Mouse (Mus musculus) thymus, postnatal 4 days (tissue): ENCODE measurements around the gene Matn4.

Experiments used
- DNase-seq: peaks from one replicate; pipeline ENCODE4 v3.0.0; 2021

The Matn4 gene

DNA sequence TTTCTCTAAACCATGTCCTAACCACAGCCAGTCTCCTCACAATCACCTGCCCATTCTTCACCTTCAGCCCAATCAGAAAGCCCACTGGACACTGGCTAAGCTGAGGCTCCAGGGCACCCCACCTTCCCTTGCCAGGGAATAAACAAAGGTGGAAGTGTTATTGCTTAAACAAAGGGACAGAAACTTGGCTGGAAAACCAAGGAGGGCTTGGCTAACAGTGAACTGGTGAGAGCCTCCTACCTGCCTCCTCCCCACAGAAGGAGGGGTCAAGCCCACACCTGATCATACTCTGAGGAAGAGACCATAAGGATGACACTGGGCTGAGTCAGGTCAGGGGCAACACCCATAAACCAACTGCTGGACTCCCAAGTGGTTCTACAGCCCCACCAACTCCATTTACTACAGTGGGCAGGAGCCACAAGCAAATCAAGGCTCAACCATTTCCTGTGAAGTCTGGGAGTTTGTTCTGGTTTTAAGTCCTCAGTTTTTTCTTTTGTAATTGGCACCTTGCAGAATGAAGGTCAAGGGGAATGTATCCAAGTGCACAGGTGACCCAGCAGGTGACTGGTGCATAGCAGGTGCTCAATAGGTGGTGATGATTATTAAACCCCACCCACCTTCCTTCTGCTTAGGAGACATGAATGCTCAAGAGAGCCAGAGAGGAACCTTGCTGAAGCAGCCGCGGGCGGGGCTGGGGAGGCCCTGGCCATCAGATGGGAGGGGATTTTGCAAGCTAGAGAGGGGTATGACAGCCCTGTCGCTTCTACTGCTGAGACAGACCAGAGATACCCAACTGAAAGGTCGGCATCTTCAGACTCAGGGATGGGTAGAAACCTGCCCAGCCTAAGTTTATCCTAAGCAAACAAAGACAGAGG is 30.5 kb upstream of the Matn4 start:
- no peak for DNase-seq

DNA sequence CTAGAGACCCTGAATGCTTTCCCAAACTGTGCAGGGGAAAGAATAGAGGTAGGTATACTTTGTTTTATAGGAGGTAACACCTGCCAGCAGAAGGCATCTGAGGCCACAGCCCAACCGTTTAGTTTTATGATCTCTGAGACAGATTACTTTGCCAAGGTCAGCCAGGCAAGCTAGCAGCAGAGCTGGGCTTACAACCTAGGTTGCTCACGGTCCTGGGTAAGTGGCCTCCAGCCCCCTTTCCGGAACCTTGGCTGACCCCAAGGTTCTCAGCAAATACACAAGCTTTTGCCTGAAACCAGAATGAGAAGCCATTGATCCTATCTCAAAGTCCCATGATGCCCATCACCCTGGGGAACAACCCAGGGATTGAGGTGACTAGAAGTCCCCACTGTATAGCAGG is 29.7 kb upstream of the Matn4 start:
- no peak for DNase-seq

DNA sequence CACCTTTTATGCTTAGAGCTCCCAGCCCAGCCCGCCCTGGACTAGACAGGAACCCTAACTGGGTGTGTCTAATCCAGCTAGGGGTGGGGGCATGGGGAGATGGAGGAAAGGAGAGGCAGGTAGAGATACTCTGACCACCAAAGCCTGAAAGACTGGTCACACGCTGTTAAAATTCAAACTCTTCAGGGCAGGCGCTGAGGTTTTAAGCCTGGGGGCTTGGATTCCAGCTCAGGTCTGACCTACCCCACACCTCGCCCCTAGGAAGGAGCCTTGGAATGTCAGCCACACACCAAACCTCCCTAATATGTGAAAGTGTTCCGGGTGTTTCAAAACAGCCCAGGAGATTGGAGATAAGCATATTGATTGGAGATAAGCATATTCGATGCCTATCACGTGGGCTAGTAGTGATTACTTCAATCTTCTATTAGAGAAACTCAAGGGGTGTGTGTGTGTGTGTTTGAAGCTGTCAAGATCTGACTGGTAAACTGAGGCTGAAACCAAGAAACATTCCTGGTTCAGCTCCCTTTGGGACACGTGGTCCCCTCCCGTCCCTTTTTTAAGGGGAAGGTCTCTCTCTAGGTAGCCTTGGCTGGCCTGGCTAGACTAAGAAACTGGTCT is 28.4 kb upstream of the Matn4 start:
- DNase-seq, result no peak

DNA sequence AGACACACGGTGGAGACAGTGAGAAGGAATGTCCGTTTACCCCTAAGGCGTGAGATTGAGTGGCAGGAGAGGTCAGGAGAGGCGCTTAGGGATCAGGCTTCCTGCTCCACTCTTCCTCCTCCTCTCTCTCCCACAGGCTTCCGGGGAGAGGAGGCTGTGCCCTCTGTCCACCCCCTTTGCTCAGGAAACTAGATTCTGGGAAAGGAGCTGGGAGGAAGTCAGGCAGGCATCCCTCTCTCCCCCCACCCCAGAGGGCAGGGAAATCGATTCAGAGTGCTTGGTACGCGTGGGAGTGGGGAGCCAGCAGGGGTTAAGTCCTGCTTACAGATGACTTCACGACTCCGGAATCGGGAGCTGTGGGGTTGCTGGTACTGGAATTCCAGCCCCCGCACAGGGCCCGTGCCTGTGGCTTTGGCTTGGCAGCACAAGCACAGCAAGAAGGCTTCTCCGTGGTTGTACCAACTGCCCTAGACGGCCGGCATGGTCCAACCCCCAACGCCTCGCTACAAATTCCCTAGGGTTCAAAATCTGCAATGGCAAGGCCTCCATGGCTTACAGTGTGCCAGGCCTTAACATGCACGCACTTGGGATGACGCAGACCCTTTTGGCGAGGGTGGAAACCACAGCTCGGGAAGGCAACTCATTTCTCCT is 27.7 kb upstream of the Matn4 start:
- DNase-seq, result no peak

DNA sequence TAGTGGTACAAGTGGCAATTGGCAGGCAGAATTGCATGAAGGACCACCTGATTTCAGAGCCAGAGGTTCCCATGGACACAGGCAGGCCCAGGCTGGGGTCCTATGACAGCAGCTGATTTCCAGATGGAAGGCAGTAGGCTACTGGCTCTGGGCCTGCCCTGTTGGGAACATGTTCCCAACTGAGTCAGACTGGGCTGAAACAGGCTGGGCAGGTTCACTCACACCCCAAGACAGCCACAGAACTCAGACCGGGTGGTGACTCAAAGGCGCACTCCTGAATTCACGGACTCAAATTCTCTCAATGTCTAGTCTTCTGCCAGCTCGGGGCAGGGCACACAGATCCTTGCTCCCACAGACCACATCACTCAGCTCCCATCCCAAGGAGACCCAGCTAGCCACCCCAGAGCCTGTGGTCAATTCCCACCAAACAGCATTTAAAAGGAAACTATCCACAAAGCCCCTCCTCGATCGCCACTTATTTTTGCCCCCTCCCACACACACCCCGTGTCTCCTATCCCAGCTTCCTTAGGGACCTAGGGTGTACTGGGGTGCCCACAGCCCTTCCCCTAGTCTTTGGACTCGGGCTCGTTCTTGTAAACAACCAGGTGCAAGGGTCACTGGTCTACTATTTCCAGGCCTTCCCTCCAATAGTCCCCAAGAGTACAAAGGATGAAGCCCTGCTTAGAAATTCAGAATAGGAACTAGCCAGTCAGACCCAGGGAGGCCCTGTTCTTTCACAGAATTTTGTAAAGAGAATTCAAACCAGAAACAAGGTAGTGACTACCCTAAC is 26.9 kb upstream of the Matn4 start:
- no peak for DNase-seq

DNA sequence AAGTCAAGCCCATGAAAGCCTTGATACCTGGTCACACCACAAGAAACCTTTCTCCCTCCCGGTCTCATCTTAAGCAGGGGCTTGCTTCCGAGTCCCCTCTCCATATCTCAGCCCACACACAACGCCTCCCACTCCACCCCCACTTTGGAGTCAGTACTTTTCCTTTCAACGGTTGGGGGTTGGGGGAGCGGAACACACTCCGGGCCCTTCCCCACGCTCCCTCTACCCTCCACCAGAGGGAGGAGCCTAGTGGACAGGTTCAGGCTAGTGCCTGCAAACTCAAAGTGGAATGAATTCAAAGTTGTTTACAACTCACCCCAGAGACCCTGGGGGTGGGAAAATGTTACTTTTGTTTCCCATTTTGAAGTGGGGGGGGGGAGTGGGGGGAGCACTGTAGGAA is 25.7 kb upstream of the Matn4 start:
- no peak for DNase-seq

DNA sequence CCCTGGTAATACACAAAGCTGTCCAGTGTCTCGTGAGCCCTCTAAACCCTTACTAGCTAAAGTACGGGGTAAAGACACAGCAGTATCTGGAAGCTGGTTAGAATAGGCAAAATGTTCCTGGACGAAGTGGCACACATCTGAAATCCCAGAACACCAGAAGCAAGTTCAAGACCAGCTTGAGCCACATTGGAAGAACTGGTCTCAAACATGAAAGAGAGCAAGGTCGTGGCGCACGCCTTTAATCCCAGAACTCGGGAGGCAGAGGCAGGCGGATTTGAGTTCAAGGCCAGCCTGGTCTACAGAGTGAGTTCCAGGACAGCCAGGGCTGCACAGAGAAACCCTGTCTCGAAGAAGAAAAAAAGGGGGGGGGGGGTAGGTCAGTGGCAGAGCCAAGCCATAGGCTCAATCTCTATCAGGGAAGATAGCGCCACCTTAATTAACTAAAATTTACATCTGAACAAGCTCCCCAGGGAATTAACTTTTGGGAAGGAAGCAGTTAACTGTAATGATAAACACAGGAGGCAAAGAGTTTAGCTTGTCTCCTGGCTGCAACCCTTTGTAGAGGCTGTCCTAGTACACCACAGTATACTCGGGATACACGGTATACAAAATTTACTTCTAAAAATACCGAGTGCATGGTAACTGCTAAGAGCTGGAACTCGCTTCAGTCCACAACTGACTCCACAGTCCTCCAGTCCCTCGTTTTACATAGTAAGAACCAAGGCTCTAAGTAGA is 25.1 kb upstream of the Matn4 start:
- DNase-seq, result no peak

DNA sequence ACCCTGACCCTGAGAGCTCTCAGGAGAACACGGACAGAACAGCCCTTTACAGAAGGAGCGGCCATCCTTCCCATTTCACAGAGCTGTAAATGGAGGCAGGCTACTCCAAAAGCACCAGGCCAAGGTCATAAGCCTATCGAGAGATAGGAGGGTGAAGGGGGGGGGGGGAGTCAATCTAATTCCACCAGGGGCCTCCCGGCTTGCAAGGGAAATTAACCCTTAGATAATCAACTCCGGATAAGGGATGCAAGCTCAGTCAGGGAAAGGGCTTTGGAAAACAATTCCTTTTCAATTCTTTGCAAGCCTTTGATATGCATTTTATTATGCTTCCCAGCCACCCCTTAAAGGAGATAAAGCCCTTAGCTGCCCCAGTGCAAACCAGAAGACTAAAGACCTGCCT is 23.5 kb upstream of the Matn4 start:
- no peak for DNase-seq

DNA sequence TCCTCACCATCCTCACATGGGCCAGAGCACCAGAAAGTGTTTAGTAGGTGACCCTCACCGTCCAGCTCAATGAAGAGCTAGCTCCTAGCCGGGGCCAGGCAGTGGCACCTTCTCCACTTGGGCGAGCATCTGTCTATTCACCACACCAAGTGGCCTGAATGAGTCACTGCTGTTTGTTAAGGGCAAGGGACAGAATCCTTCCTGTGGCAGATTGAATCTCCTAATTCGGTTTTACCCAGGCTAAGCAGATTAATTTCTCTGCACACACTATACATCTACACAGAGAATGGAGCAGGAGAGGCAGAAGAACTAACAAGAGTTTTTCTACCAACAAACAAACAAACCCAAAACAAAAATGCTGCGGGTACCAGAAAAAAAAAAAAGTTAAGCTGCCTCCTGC is 22.0 kb upstream of the Matn4 start:
- DNase-seq, result no peak

DNA sequence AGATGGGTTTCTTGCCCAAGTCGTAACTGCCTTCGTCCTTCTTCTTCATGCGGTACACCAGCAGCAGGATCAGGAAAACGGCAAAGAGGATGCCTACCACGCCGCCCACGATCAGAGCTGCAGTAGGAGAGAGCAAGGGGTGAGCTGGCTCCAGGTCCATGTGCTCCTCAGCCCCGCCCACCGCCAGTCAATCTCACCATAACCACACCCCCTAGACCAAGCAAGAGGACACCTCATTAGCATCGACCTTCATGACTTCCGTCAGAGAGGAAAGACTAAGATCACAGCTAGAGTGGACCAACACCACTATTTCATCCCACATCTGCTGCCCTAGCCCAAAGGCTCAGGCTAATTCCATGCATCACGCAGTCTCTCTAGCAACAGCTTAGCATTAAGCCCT is 21.2 kb upstream of the Matn4 start:
- DNase-seq, result no peak

DNA sequence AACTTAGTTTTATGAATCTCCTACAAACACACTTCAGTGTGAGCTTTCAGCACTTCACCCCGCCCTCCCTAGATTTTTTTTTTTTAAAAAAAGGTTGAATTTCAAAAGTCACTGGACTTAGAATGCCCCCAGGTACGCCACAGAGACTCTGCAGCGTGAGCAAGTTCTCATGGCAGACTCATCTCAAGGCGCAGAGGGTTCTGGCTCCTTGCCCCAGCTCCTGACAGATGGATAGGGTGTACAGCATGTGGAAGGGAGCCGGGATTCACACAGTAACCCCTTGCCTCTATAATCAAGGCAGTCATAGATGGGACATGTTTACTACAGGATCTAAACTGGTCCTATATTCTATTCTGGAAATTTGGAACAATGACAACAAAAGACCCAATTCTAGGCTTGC is 20.4 kb upstream of the Matn4 start:
- no peak for DNase-seq

DNA sequence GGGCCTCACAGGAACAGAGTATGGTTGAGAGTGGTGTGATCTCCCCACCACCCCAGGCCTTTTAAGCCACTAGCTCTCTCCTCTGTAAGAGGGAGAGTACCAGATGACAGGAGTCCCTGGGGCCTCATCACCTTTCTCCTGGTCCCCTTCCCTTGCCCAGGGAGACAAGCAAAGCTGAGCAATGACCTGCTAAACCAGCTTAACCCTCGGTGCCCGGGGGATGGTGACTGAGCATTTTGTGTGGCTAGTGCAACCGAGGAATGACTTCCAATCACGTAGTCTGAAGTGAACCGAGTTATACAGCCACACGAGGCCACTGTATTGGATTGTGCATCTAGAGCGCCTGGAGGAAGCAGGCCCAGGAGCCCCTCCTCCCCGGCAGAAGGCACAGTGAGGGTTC is 19.4 kb upstream of the Matn4 start:
- no peak for DNase-seq

DNA sequence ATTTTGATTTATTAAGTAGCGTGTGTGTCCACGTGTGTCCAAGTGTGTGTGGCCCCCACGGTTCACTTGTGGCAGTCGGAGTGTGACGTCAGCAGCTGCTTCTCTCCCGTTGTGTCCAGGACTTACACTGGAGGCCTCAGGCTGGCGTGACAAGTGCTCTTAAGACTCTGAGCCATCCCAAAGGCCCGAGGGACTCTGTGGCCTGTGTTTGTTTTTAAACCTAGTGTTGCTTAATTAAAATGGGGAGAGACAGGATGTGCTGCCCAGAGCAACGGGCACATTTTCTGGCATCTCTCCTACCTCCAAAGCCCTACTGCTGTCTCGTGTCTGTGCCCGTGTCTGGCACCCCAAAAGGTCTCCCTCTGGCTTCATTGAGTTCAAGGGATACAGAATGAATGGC is 18.5 kb upstream of the Matn4 start:
- DNase-seq, result no peak

DNA sequence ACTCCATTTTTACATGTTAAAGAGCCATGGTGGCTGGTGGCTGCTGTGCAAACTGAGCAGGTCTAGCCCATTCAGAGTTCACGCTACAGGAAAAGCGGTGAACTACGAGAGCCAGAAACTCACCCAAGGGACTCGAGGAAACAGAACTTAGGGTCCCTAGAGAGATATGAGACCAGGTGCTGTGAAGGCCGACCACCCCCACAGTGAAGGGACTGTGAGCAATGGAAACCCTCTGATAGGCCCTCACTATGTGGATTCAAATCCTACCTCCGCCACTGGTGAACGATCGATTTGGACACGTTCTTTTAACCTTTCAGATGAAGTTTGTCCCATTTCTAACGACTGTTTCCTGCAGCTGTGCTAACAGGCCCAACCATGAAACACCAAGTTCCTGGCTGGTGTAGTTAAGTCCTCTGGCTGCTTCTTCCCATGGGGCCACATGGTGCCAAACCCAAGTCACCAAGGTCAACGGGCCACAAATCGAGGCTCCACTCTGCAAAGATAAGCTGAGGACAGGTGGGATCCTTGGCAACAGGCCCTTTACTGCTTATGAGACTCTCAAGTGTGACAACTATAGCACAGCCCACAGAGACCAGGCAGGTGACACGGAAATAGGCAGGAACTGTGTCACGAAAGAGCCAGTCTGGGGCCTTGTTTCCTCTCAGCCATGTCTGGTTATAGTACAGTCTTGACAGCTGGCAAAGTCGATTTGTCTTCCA is 17.9 kb upstream of the Matn4 start:
- DNase-seq, result no peak

DNA sequence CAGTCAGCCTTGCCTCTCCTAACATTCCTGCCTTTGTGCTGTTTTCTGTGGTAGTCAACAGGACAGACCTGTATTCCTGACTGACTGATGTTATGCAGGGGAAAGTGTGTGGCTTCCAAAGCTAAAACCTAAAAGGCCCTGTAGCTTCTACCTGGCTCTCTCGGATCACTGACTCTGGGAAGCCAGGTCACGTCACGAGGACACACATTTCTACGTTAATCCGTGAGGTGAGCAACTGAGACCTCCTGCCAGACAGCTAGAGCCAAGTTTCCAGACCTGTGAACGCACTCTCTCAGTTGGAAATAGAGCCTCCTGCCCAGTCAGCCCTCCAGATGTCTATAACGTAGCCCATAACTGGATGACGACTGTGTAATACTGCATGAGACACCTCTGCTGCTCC is 17.0 kb upstream of the Matn4 start:
- DNase-seq, result no peak

DNA sequence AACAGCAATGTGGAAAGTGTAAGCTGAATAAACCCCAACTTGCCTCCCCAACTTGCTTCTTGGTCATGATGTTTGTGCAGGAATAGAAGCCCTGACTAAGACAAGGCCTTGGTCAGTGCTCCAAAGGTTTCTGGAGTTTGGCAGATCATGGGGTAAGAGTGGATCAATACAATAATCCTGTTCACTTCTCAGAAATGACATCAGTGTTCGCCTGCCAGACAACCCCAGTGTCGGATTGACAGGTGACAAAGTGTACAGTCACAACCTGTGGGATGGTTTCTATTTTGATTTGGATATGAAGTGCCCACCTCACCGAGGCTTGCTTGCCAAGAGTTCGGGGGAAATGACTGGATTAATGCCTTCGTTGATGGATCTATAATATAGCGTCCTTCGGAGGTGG is 16.3 kb upstream of the Matn4 start:
- no peak for DNase-seq

DNA sequence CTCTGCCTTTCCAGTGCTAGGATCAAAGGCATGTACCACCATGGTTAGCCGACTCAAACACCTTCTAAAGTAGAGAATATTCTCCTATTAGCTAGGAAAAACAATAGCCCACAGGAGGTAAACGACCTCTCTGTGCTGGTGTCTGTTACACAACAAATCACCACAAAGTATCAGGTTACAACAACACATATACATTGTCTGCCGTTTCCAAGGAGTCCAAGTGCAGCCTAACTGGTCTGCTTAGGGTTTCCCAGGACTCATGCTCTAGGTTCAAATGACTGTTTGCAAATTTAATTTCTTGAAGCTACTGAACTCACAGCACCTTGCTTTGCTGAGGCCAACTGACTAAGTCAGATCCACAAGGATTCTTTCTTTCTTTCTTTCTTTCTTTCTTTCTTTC is 14.5 kb upstream of the Matn4 start:
- DNase-seq, result no peak

DNA sequence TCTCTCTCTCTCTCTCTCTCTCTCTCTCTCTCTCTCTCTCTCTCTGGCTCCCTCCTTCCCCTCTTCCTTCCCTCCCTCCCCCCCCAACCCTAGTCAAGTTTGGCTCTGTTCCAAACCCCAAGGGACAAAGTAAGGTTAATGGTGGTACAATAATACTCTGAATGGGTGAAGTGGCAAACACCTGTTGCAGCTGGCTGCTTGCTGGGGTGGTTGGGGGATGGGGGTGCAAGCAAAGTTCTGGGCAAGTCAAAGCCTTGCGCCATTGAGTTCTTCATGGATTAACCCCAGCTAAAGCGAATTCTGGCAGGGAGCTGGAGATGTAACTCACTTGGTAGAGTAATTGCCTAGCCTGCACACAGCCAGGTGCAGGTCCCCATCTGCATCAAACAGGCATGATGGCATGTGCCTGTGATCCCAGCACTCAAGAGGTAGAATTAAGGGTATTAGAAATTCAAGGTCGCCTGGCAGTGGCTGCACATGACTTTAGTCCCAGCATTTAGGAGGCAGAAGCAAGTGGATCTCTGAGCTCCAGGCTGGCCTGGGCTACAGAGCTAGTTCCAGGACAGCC is 13.4 kb upstream of the Matn4 start:
- DNase-seq, result no peak

DNA sequence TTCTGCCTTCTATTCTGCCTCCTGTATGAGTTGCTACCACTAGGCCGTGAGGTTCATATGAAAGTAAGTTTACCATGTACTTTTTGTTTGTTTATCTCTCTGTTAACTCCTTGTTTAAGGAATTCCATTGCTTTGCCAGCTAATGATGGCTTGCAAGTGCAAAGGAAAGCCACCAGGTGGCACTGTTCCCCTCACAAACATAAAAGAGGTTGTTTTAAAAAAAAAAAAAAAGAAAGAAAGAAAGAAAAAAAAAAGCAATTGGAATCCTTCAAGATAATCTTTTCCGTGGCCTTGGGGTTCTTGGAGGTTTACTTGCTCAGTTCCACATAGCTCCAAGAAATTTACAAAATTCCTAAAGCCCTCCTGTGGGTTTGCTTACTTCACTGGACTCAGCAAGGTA is 12.2 kb upstream of the Matn4 start:
- DNase-seq, result peak; percentile 53

DNA sequence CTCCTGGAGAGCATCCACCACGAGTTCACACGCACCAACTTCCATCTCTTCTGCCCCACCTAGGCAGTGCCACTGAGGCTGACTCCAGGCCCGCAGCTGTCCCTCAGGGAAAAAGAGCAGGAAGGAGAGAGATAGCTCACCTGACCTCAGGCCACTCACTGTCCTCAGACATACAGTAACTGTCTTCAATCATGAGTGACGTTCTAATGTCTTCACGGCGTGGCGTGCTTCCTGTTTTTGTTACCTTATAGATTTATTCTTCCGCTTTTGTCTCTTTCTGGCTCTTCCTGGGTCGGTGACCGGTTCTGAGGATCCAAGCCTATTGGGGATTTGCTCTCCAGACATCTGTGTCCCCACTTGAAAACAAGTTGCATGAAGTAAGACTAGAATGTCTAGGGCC is 9.6 kb upstream of the Matn4 start:
- no peak for DNase-seq

DNA sequence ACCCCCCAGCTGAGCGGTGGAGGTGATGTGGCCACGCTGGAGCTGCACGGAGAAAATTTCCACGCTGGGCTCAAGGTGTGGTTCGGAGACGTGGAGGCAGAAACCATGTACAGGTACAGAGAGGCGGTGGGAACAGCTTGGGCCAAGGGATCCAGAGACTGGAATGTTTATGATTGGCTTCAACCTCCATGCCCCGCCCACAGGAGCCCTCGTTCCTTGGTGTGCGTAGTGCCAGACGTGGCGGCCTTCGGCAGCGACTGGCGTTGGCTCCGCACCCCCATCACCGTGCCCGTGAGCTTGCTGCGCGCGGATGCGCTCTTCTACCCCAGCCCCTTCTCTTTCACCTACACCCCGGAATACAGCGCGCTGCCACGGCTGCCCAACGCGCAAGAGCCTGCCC is 9.2 kb upstream of the Matn4 start:
- no peak for DNase-seq

DNA sequence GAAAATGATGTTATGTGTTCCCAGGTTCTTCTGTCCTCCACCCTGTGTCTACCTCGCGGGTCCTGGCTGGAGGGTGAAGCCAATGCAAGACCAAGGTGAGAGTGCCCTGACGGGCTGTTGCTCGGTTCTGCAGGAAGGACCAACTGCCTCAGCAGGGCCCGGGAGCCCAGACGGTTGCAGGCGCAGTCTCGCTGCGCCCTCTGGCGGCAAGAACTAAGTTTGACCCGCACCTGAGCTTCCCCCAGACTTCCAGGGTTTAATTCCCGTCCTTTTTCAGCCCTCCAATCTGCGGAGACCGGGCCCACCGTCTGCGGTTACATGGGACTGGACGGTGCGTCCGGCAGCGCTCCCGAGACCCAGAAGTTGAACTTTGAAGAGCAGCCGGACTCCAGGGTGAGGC is 2.7 kb upstream of the Matn4 start:
- peak; percentile 73 for DNase-seq
